Mouse (Mus musculus): ENCODE results near the gene Lmtk2. TPM values are rescaled to one million over a fixed set of nuclear protein-coding genes. Genes with fewer than 3 reads are reported as not detected.

The Lmtk2 gene
- polyA plus RNA-seq, 1 experiment from 2014 or later = 5.5 TPM

GRCm38 (mm10) chr5:144159137-144159536 is 58.9 kb downstream of the Lmtk2 start:
- H3K4me1 ChIP-seq = peaks cover 7% of the 10 kb centered on the region; the same call in 1 of the 2 replicates
- no peaks in the 10 kb centered on the region for H3K27me3 ChIP-seq (ENCODE audit: poor library complexity, severe bottlenecking)
- DNase-seq (ENCODE audit: extremely low spot score, low spot score) = no peak
- H3K9me3 ChIP-seq = no peaks in the 10 kb centered on the region
- H3K27ac ChIP-seq = no peak overlapping the region
- WGBS = 95% methylated on average over 8 of the region's 8 CpGs
- H3K36me3 ChIP-seq (replicated peaks) = peaks cover 72% of the 10 kb centered on the region
- H3K4me3 ChIP-seq = no peak overlapping the region

GRCm38 (mm10) chr5:144162080-144162812 is 62.0 kb downstream of the Lmtk2 start:
- Histone ChIP-seq H3K4me3 (no peak overlapping the region), H3K4me1 (peaks cover 7% of the 10 kb centered on the region; the same call in 1 of the 2 replicates), H3K9me3 (no peaks in the 10 kb centered on the region), H3K27ac (no peak overlapping the region), H3K27me3 (ENCODE audit: poor library complexity, severe bottlenecking) (no peaks in the 10 kb centered on the region), H3K36me3 (replicated peaks) (peaks cover 92% of the 10 kb centered on the region)
- 88% methylated on average over 5 of the region's 5 CpGs for WGBS
- no peak for DNase-seq (ENCODE audit: extremely low spot score, low spot score)

GRCm38 (mm10) chr5:144162813-144163517 is 62.7 kb downstream of the Lmtk2 start:
- WGBS = 86% methylated on average over 10 of the region's 10 CpGs
- H3K27ac ChIP-seq = no peak overlapping the region
- DNase-seq (ENCODE audit: extremely low spot score, low spot score) = no peak
- no peaks in the 10 kb centered on the region for H3K27me3 ChIP-seq (ENCODE audit: poor library complexity, severe bottlenecking)
- H3K4me3 ChIP-seq = no peak overlapping the region
- peaks cover 90% of the 10 kb centered on the region for H3K36me3 ChIP-seq (replicated peaks)
- H3K4me1 ChIP-seq = peaks cover 7% of the 10 kb centered on the region; the same call in 1 of the 2 replicates
- H3K9me3 ChIP-seq = no peaks in the 10 kb centered on the region

GRCm38 (mm10) chr5:144165756-144166155 is 65.5 kb downstream of the Lmtk2 start:
- Histone ChIP-seq H3K4me3 (no peak overlapping the region), H3K9me3 (no peaks in the 10 kb centered on the region), H3K4me1 (peaks cover 7% of the 10 kb centered on the region; the same call in 1 of the 2 replicates), H3K36me3 (replicated peaks) (peaks cover 84% of the 10 kb centered on the region), H3K27me3 (ENCODE audit: poor library complexity, severe bottlenecking) (no peaks in the 10 kb centered on the region), H3K27ac (no peak overlapping the region)
- no peak for DNase-seq (ENCODE audit: extremely low spot score, low spot score)
- WGBS = 84% methylated on average over 3 of the region's 3 CpGs

- H3K4me3 ChIP-seq = no peak overlapping the region
- no peak overlapping the region for H3K27ac ChIP-seq
- peaks cover 89% of the 10 kb centered on the region for H3K36me3 ChIP-seq (replicated peaks)
- 95% methylated on average over 8 of the region's 8 CpGs for WGBS
- H3K9me3 ChIP-seq = no peaks in the 10 kb centered on the region
- H3K27me3 ChIP-seq (ENCODE audit: poor library complexity, severe bottlenecking) = no peaks in the 10 kb centered on the region
- DNase-seq (ENCODE audit: extremely low spot score, low spot score) = no peak
- H3K4me1 ChIP-seq = no peaks in the 10 kb centered on the region
Observed at GRCm38 (mm10) chr5:144169275-144169975, 69.2 kb downstream of the Lmtk2 start.

- Histone ChIP-seq H3K27me3 (ENCODE audit: poor library complexity, severe bottlenecking) (no peaks in the 10 kb centered on the region), H3K9me3 (no peaks in the 10 kb centered on the region), H3K4me1 (no peaks in the 10 kb centered on the region), H3K36me3 (replicated peaks) (peaks cover 97% of the 10 kb centered on the region), H3K27ac (no peak overlapping the region), H3K4me3 (no peak overlapping the region)
- WGBS = 94% methylated on average over 18 of the region's 18 CpGs
- DNase-seq (ENCODE audit: extremely low spot score, low spot score) = no peak
Observed at GRCm38 (mm10) chr5:144173648-144174047, 73.4 kb downstream of the Lmtk2 start.

GRCm38 (mm10) chr5:144178216-144178615 is 78.0 kb downstream of the Lmtk2 start:
- Histone ChIP-seq H3K27me3 (ENCODE audit: poor library complexity, severe bottlenecking) (no peaks in the 10 kb centered on the region), H3K36me3 (replicated peaks) (peaks cover 91% of the 10 kb centered on the region), H3K4me3 (no peak overlapping the region), H3K4me1 (no peaks in the 10 kb centered on the region), H3K27ac (no peak overlapping the region), H3K9me3 (no peaks in the 10 kb centered on the region)
- WGBS = 75% methylated on average over 6 of the region's 6 CpGs
- no peak for DNase-seq (ENCODE audit: extremely low spot score, low spot score)

- Histone ChIP-seq H3K9me3 (no peaks in the 10 kb centered on the region), H3K4me1 (no peaks in the 10 kb centered on the region), H3K27ac (no peak overlapping the region), H3K4me3 (no peak overlapping the region), H3K36me3 (replicated peaks) (peaks cover 90% of the 10 kb centered on the region), H3K27me3 (ENCODE audit: poor library complexity, severe bottlenecking) (no peaks in the 10 kb centered on the region)
- no peak for DNase-seq (ENCODE audit: extremely low spot score, low spot score)
- 95% methylated on average over 7 of the region's 7 CpGs for WGBS
Observed at GRCm38 (mm10) chr5:144181249-144181648, 81.0 kb downstream of the Lmtk2 start.

GRCm38 (mm10) chr5:144182542-144183247 is 82.5 kb downstream of the Lmtk2 start:
- WGBS = 89% methylated on average over 20 of the region's 20 CpGs
- H3K9me3 ChIP-seq = no peaks in the 10 kb centered on the region
- H3K4me1 ChIP-seq = no peaks in the 10 kb centered on the region
- no peaks in the 10 kb centered on the region for H3K27me3 ChIP-seq (ENCODE audit: poor library complexity, severe bottlenecking)
- no peak overlapping the region for H3K4me3 ChIP-seq
- H3K36me3 ChIP-seq (replicated peaks) = peaks cover 85% of the 10 kb centered on the region
- no peak for DNase-seq (ENCODE audit: extremely low spot score, low spot score)
- no peak overlapping the region for H3K27ac ChIP-seq

- Histone ChIP-seq H3K36me3 (replicated peaks) (peaks cover 82% of the 10 kb centered on the region), H3K27me3 (ENCODE audit: poor library complexity, severe bottlenecking) (no peaks in the 10 kb centered on the region), H3K27ac (no peak overlapping the region), H3K9me3 (no peaks in the 10 kb centered on the region), H3K4me3 (no peak overlapping the region), H3K4me1 (no peaks in the 10 kb centered on the region)
- DNase-seq (ENCODE audit: extremely low spot score, low spot score) = no peak
- 88% methylated on average over 8 of the region's 8 CpGs for WGBS
Observed at GRCm38 (mm10) chr5:144183248-144183559, 83.0 kb downstream of the Lmtk2 start.

GRCm38 (mm10) chr5:144183647-144184335 is 83.6 kb downstream of the Lmtk2 start:
- DNase-seq (ENCODE audit: extremely low spot score, low spot score) = no peak
- Histone ChIP-seq H3K36me3 (replicated peaks) (peaks cover 82% of the 10 kb centered on the region), H3K9me3 (no peaks in the 10 kb centered on the region), H3K4me1 (no peaks in the 10 kb centered on the region), H3K4me3 (no peak overlapping the region), H3K27me3 (ENCODE audit: poor library complexity, severe bottlenecking) (no peaks in the 10 kb centered on the region), H3K27ac (no peak overlapping the region)
- WGBS = 91% methylated on average over 7 of the region's 7 CpGs
